Mouse (Mus musculus) spleen, postnatal 4 days (tissue): ENCODE results near the gene Pigx.
A peak's percentile ranks its signal among the peaks of the same experiment; 100 is the strongest.

Experiments used
- DNase-seq, 2 experiments: peaks; one replicate each; pipeline ENCODE4 v3.0.0; 2022; ENCODE audit warnings: low spot score in 2 of 2

Pigx gene

DNA sequence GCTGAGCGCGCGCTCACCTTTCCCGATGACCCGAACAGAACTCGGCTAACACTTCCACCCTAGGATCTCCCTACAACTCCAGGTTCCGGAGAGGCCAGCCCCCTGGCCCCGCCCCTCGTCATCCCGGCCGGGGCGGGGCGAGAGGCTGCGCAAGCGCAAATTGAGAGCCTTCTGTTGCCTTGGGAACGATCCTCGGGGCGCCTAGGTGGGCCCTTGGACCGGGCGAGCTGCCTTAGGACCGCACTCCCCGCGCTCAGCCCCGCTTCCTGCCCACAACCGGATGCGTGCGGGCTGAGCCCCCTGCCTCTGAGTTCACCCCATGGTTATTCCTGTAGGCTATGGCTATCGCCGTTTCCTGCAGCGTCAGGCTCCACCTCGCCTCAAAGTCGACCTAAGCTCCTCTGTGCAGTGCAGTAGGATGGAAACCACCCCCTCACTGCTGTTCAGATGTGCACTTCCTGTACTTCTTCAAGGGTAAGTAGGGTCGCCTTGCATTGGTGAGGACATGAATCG is at the start of gene Pigx, which contains the start of gene Cep19:
TSS of gene Pigx (minus strand) at position 103 of the 513 bp plus-strand sequence.
TSS of gene Cep19 (plus strand) at position 163 of the 513 bp plus-strand sequence.
- DNase-seq = peak; percentile 84 to 93

DNA sequence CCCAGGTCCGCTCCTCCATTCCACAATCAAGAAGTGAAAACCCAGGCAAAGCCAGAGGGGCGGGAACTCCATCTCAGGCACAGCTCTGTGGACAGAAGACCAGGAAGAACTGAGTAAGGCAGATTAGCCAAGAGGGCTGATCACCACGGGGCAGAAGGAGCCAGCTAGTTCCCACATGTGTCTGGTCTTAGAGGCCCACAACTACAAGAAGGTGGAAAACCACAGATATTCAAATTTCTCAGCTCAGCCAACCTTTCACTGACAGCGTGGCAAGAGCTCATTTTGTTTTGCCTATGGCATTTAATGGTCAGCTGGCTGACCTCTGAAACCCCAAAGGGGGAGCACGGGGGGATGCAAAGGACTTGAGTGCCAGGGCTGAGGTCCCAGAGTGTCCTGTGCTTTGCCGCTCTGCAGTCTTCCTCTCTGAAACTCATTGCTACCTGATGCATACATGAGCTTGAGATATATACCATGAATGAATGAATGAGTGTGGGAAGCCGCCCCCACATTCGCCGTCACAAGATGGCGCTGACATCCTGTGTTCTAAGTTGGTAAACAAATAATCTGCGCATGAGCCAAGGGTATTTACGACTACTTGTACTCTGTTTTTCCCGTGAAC is 48.2 kb upstream of the Pigx start:
- DNase-seq = no peak

GRCm38 (mm10) chr16:32144592-32144991 is 45.1 kb upstream of the Pigx start:
- DNase-seq = no peak

DNA sequence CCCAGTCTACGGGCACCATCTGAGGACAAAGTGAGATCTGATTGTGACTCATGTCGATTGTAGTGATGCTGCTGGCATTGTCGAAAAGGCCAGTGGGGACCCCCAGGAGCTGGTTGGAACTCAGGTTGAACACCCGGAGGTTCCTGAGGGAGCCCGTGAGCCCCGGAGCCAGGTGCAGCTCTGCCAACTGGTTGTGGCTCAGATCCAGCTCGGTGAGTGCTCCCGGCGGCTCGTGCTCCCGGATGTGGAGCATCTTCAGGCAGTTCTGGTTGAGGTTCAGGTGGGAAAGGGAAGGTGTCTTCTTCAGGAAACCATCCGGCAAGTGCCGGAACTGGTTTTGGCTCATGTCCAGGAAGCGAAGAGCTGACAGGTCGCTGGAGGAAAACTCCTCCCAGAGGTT is 44.2 kb upstream of the Pigx start:
- DNase-seq = no peak

DNA sequence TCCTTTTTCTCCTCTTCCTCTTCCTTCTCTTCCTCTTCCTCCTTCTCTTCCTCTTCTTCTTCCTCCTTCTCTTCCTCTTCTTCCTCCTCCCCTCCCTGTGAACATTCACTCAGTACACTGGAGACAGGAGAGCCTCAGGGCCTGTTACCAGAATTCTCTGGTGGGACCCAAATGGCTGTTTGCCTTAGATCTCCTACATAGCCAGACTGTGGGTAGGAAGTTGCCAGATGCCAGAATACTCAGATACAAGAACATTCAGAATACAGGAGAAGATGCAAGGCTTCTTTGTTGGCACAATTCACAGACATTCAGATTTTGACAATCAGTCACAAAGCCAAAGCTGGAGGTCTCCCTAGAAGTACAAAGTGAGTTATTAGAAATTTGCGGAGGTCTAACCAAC is 39.4 kb upstream of the Pigx start:
- DNase-seq = no peak

DNA sequence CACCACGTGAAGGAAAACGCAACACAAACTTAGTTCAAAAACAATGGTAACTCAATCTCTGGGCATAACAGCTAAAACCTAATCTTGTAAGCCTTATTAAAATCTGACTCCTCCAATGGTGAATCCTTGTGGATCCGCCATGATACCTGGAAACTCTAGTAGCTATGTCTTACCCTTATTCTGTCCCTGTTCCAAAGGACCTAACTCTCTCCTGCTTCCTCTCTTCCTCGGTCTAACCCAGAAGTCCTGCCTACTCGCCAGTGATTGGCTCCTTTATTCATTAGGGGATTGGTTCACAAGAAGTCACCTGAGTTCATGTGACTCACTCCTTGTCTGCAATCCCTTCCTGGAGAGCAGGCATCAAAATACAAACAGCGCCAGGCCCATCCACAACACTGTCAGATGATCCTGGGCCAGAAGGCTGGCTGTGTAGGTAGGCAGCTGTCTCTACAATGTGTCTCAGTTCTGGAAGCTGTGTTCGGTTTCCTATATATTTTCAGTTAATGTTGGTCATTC is 36.4 kb upstream of the Pigx start:
- no peak for DNase-seq

DNA sequence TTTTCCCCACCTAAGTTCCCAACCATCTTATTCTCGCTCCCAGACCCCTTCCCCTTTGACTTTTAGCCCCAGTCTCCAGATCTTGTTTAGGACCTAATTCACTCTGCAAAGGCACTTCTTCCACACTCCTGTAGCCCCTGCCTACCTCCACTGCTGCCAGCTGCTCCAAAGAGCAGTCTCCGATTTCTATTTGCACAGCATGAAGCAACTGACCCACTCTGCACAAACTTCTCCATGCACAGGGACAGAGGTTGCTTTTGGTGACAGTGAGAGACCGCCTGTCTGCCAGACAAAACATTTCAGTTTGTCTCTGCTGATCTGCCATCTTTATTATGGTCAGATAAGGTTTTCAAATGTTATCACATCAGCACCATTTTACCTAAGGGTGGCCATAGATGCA is 33.6 kb upstream of the Pigx start:
- no peak for DNase-seq

DNA sequence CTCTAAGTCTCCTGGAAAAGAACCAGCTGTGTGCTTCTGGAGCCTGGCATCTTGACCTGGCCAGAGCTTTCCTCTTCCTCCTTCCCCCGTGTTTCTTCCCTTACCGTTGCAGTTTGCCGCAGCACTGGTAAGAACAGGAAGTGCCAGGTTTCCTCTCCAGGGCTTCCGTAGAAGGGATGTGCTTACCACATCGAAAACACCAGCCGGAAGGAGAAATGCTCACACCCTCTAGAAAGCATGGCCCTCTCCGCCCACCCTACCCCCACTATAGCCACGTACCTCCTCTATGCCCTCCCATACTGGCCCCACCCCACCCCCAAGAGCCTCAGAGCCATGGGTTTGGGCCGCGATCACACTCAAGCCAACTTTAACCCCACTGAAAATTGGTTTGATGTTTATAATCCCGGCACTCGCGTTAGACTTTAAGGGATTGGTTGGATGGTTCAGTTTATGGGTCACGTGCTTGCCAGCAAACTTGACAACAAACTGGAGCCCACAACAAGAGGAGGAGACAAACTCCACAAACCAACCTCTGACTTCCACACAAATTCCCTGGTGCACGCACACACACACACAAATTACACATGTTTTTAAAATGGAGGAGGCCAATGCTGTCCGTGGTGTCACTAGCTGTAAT is 30.8 kb upstream of the Pigx start:
- DNase-seq = peak; percentile 60 to 77

- DNase-seq = no peak
Measured at GRCm38 (mm10) chr16:32129449-32130189, 30.1 kb upstream of the Pigx start.

DNA sequence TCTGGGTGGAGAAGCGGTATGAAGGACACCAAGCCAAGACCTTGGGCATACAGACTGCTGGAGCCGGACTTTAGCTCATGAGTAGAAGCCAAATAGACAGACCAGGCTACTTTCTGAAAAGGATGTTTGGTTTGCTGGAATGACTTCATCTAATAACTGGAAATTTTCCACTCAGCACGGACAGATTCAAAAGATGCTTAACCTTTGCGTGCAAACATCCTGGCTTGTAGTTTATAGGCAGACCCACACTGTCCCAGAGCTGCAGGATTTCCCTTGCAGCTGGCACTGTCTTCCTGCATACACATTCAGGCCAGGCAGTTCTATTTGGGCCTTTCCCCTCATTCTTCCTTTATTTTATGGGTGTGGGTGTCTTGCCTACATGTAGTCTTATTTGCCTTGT is 27.5 kb upstream of the Pigx start:
- DNase-seq = no peak

- DNase-seq = no peak
Measured at GRCm38 (mm10) chr16:32125364-32125763, 25.8 kb upstream of the Pigx start.

- DNase-seq = peak in 1 of 2 experiments; percentile 47
Measured at GRCm38 (mm10) chr16:32124444-32125335, 25.1 kb upstream of the Pigx start.

- DNase-seq = no peak
Measured at GRCm38 (mm10) chr16:32124020-32124419, 24.5 kb upstream of the Pigx start.

- no peak for DNase-seq
Measured at GRCm38 (mm10) chr16:32120454-32120853, 20.9 kb upstream of the Pigx start.

- DNase-seq = no peak
Measured at GRCm38 (mm10) chr16:32116186-32116585, 16.6 kb upstream of the Pigx start.

DNA sequence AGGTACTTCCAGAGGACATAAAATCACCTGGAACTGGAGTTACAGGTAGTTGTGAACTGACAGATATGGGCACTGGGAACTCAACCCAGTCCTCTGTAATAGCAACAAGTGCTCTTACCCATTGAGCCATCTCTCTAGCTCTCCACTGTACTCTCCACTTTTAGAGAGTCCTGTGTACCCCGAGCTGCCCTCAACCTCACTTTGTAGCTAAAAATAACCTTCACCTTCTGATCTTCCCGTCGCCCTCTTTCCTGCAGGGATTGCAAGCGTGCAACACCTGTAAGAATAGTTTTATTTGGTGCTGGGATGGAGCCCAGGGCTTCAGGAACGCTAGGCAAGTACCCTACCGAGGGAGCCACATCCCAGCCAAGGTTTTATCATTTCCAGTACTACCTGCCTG is 16.2 kb upstream of the Pigx start:
- DNase-seq = no peak

DNA sequence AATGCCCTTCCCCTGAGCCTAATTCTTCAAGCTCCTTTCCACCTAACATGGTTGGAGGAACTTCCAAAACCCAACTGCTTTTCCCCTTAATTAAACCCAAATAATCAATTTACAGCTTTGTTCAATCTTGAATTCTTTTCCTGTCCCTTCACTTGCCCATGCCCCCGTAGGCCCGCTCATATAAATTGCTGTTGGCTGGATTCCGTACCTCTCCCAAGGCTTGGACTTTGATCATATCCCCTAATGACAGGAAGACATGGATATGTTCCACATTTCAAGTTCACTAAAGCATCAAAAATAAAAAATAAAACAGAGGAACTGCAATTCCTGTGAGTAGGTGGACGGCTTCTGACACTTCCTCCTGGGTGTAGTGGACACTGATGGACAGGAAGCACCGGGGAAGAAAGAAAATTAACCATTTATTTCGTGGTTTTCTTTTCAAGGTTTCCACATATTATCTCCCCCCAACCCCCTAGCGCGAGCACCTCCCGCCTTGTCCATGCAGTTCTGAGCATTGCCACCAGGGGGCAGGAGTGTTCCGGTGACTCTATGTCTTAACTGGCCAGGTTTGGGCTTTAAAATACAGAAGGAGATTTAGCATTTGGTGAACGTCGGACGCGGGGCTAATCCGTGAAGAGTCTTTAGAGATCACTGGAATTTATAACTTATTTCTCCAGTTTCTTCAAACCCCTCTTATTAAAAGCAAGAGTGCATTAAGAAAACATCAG is 15.6 kb upstream of the Pigx start:
- peak; percentile 86 to 97 for DNase-seq

DNA sequence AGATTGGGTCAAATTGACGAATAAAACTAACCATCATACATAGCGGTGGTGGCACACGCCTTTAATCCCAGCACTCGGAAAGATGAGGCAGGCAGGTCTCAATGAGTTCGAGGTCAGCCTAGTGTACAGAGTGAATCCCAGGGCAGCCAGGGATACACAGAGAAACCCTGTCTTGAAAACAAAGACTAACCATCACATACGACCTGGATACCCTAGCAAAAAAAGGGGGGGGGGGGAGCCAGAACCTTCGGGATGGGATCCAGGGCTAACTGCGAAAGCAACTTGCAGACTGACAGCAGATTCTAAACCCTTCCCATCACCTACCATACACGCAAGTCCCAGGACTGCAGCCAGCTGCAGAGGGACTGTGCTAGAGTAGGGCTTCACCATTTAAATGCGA is 14.9 kb upstream of the Pigx start:
- no peak for DNase-seq

GRCm38 (mm10) chr16:32113541-32114218 is 14.1 kb upstream of the Pigx start:
- DNase-seq = peak; percentile 58 to 77
